Mouse (Mus musculus): ENCODE data around the gene Nufip2.
"Not testable (repeated sequence)": the region's sequence is repeated elsewhere in the genome, so short reads cannot be mapped to it uniquely, and the experiment has no call there.

The Nufip2 gene

DNA sequence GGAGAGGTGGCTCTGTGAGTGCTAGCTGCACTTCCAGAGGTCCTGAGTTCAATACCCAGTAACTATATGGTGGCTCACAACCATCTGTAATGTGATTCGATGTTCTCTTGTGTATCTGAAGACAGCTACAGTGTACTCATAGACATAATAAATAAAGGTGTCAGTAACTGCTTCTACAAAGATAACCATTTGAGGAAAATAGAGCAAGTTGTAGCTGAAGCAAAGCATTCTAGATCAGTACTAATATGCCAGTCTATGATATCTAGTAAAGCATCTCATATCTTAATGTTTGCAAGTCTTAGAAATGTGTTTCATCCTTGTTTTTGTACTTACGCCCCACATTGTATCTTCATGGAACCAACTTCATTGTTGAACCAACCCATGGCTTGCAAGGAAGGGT lies 33.1 kb downstream of the Nufip2 start:
- no peak for DNase-seq

DNA sequence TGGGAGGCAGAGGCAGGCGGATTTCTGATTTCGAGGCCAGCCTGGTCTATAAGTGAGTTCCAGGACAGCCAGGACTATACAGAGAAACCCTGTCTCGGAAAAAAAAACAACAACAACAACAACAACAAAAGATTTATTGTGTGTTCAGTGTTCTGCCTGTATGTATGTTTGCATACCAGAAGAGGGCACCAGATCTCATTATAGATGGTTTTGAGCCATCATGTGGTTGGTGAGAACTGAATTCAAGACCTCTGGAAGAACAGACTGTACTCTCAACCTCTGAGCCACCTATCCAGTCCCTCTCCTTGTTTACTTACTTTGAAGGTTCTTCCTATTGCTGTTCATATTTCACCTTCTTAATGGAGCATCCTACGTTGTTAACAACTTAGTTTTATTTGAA lies 35.4 kb downstream of the Nufip2 start:
- DNase-seq, result no peak

DNA sequence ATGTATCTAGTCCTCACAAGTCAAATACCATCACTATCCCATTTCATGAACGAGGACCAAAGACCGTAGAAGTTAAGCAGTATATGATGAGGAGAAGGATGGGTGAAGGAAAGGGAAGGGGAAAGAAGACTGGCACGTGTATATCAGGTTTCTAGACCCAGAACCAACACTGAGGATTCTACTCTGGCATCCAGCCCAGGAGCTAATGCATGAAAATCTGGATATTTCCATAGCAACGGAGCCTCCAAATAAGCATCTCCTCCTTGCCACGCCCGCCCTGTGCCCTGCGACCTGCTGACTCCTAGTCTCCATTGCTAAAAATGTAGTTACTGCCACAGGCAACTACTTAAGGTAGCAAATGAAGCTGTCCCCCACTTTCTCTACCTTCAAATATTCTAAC lies 38.8 kb downstream of the Nufip2 start:
- no peak for DNase-seq

DNA sequence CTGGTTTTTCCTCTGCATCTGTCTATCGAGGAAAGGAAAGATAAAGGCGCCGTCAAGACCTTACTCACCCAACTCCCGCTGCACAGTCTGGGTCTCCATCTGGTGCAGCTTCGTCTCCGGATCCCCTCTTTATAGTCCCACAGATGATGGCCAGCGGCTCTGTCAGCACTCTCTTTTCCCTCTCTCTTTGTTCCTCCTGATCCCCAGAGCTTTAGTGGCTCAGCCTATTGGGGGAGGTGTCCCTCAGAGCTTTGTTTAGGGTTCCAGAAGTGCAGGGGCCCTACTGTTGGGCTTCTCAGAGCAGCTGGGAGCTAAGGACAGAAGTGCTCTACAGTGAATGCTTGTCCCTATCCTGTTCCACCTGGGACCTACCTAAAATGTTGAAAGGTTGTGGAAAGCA lies 39.2 kb downstream of the Nufip2 start, which contains the start of gene Cryba1:
Cryba1 (minus strand) TSS at position 101 of the 400 bp plus-strand sequence.
- no peak for DNase-seq

GRCm38 (mm10) chr11:77728587-77728986 lies 42.6 kb downstream of the Nufip2 start:
- no peak for DNase-seq

- DNase-seq, result peak; percentile 91
These were observed 51.3 kb downstream of the Nufip2 start for GRCm38 (mm10) chr11:77737289-77737688.

DNA sequence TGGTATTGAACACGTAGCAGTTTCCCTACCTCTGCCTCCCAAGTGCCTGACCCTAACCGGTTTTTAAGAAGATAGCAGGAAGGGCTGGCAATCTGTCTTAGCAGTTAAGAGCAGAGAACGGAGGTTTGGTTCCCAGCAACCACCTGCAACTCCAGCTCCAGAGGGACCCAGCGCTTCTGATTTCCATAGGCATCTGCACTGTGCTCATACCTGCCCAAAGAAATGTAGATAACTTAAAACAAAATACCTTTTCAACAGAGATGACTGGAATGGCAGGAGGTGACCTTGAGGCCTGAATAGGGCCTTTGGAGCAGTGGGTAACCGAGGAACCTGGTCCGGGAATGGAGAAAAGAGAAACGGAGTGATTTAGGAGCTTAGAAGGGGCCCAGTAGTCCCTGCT lies 52.6 kb downstream of the Nufip2 start:
- no peak for DNase-seq

DNA sequence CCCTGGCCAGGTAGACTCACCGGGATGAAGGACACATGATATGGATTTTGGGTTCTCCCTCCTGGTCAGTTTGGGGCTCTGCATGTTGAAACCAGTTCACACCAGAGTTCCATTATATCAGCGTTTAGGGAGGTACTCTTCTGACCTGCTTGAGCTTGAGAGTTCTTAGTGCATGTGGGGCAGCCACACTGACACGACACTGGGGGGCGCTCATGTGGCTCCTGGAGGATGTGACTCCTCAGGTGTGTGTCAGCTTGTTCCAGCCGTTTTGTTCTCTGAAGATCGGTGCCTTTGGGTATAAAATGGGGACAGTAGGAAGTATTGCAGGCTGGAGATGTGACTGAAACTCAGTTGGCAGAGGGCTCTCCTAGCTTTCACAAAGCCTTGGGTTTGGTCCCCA lies 58.0 kb downstream of the Nufip2 start:
- peak; percentile 65 for DNase-seq

GRCm38 (mm10) chr11:77746652-77747051 lies 60.7 kb downstream of the Nufip2 start:
- DNase-seq, result no peak

GRCm38 (mm10) chr11:77747103-77747502 lies 61.1 kb downstream of the Nufip2 start:
- DNase-seq, result not testable (repeated sequence)

- DNase-seq, result no peak
These were observed 63.0 kb downstream of the Nufip2 start for GRCm38 (mm10) chr11:77748996-77749395.

GRCm38 (mm10) chr11:77752525-77752924 lies 66.6 kb downstream of the Nufip2 start:
- no peak for DNase-seq

- no peak for DNase-seq
These were observed 67.5 kb downstream of the Nufip2 start for GRCm38 (mm10) chr11:77753469-77753868.

DNA sequence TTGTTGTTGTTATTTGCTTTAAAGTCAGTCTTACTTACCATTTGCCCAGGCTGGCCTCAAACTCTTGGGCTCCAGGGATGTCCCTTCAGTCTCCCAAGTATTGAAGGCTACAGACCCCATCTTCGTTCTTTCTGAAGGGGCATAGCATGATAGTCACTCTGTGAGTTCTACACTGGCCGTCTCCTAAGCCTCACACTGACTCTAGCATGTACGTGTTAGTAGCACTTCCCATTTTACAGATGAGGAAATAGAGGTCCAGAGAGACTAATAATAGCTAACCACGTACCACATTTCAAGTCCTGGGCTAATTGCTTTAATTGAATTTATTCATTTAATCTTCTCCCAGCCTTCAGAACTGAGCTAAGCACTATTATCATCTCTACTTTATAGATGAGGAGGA lies 74.1 kb downstream of the Nufip2 start:
- no peak for DNase-seq

DNA sequence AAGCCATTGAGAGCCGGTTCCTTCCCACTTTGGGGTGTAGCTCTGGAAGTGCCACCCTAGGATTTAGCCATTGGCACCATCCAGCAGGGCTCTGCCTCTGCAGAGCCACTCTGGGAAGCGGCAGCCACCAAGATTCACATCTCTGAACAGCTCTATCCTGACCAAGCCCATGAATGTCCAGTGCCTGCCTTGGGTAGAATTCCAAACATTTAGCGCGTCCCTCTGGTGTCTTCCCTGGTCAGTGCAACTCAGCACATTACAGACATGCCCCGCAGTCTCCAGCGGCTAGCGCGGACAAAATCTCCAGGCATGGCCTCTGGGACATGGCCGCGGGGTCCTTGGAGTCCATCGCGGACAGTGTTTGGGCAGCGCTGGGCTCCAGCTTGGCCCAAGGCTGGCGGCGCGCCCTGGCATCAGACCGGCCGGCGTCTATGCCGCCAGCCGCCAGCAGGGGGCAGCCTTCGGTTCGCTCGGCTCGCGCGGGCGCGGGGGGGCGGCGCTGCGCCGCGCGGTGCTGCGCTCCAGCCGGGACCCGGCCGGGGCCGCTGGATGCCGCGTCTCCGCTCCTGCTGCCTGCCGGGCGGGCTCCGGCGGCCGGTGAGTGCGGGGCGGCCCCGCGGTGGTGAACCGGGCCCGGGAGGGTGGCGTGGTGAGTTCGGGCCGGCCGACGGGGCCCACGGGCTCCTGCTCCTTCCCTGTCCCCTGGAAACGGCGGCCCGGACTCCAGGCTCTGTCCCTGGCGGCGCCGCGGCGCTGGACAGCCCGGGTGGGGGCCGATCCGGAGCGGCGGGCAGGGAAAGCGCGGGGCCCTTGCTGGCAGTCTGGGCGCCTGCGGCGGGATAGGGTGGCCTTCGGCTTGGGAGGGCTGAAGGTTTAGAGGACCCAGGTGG lies 77.1 kb downstream of the Nufip2 start, which contains the start of gene Myo18a:
Myo18a (plus strand) TSS at position 464 of the 890 bp plus-strand sequence.
- peak; percentile 79 for DNase-seq

GRCm38 (mm10) chr11:77763673-77764340 lies 77.9 kb downstream of the Nufip2 start:
- DNase-seq, result peak; percentile 94

GRCm38 (mm10) chr11:77764694-77765458 lies 78.9 kb downstream of the Nufip2 start:
- DNase-seq, result peak; percentile 82

- DNase-seq, result peak; percentile 69
These were observed 79.5 kb downstream of the Nufip2 start for GRCm38 (mm10) chr11:77765459-77765777.

DNA sequence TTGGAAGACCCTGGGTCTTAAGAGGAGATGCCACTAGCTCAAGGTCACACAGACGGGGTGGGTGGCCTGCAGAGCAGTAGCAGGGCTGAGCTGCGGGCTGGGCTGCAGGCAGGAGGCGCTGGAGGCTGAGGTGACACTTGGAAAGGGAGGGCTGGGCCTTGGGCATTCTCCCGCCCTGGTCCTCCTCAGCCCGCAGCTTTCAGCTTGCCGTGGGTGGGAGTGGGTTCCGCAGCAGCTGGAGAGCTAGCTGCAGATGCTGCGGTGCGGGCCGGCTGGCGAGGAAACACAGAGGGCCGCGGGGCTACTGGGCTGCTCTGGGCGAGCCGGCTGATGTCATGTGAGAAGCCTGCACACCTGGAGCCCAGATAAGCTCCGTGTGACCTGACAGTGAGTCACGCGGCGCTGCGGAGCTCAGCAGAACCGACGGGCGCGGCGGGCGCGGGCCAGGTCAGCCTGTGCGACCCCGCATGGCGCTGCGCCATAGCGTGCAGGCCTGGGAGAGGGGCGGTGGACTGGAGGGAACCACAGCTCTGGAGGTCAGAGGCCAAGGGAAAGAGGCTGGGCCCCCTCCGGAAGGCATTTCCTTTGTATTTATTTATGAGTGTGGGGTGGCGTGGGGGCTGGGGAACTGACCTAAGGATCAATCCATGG lies 80.5 kb downstream of the Nufip2 start:
- peak; percentile 75 for DNase-seq

DNA sequence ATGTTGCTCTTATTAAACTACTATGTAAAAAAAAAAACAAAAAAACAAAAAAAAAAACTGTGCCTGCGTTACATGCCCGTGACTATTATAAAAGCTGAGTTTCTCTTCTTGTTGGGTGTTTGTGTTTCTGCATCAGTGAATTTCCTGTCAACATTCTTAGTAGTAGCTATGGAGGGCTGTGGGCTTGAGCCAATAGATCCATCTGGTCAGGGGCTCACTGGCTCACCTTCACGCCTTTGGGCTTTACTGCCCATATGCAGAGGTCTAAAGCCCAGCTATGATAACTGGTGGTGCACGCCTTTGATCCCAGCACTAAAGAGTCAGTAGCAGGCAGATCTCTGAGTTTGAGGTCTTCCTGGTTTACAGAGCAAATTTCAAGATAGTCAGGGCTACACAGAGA lies 83.5 kb downstream of the Nufip2 start:
- DNase-seq, result no peak

- DNase-seq, result no peak
These were observed 84.4 kb downstream of the Nufip2 start for GRCm38 (mm10) chr11:77770346-77770745.

GRCm38 (mm10) chr11:77771879-77772713 lies 86.1 kb downstream of the Nufip2 start:
- DNase-seq, result peak; percentile 90
